Mouse (Mus musculus): ENCODE data around the gene Svopl.

DNA sequence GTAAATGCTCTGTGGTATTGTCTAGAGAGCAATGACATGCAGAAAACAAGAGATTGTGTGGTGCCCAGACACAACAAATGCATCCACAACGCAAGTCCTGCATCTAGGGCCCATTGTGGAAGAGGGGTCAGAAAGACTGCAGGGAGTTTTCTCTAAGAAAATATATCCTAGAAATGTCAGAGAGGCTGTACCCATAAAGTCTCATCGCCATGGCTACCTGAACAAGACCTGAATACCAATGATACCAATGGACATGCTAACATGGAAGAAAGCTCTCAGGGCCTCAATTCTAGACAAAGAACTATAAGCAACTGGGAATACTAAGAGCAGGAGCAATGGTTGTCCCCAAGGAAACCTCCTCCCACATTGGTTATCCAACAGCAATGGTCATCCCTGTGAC, 34.0 kb downstream of the Svopl start:
- TF ChIP-seq CTCF (IDR thresholded peaks at IDR 0.05; ENCODE audit: low read depth) (no peak), EP300 (optimal IDR thresholded peaks at IDR 0.05) (no peak)

All from stomach, postnatal 0 days (tissue).